Mouse (Mus musculus) heart, adult 2 months (tissue): Measurements from ENCODE around the gene Rab42.

Experiments
- CTCF ChIP-seq: fragments of 200-600 bp; IDR thresholded peaks from 2 replicates; pipeline ENCODE4 v1.8.1; 2022; ENCODE audit warnings: antibody characterized with exemption, mild to moderate bottlenecking, moderate library complexity
- POLR2A ChIP-seq: fragments of 200-500 bp; IDR thresholded peaks from 2 replicates; pipeline ENCODE4 v1.6.1; 2011; ENCODE audit warnings: mild to moderate bottlenecking, low read depth, low read length, control low read depth; ENCODE audit not compliant: insufficient read depth

DNA sequence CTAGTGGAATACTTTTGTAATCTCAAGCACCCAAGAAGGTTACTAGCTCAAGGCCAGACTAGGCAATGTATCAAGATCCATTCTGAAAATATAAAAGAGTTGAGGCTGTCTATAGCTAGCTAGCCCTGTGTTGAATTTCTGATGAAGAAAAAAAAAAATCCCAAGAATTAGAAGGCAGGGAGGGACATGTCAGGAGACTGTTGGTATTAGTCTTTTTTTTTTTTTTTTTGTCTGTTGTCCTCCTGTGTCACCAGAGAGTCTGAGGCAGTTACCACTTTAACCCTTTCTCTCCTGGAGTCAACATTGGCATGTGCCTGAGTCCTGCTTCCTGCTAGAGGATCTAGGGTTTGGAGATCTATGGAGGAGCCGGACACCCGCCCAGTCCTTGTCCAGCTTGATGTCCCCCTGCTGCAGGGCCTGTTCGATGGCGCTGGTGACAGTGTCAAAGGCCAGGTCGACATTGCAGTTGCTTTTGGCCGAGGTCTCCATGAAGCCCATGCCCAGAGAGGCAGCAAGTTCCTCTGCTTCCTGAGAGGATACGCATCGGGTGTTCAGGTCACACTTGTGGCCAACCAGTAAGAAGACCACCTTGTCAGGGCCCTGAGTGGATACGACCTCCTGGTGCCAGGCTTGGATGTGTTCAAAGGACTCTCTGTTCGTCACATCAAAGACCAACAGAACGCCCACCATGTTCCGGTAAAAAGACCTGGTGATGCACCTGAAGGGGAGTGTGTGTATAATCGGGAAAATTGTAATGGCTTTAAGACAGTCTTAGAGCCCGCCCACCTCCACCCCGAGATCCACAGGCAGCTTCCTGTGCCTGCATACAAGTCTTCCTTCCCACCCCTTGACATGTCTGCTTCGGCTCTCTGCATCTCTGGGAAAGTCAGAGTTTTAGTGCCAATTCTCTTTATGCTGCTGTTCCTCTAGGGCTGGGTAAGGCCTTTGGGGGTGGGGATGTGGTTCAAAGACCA is 933 bp downstream of the Rab42 start:
- TF ChIP-seq CTCF (no peak), POLR2A (no peak)
